Mouse (Mus musculus) c-Kit-positive CD71-positive TER-119-positive erythroid progenitor cells, embryonic 14.5 days (primary cell): ENCODE data around the gene Snrpc.
"Not testable (repeated sequence)": the region's sequence is repeated elsewhere in the genome, so short reads cannot be mapped to it uniquely, and the experiment has no call there.

Experiments
- DNase-seq: peaks from one replicate; pipeline ENCODE4 v3.0.0-alpha.2; 2013; ENCODE audit warnings: low spot score

The Snrpc gene

DNA sequence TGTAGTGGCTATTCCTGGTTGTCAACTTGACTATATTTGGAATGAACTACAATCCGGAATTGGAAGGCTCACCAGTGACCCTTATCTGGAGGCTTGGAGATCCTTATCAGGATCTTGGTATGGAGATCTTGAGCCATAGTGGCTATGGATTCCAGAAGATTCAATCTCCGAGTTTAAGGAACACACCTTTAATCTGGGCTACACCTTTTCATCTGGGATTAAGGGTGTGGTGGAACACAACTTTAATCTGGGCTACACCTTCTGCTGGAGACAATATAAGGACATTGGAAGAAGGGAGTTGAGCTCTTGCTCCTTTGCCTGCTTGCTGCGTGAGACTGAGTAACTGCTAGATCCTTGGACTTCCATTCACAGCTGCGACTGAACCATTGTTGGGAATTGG, at the start of gene Snrpc:
TSS of gene Snrpc (plus strand) at position 301 of the 400 bp plus-strand sequence.
- DNase-seq, result not testable (repeated sequence)

DNA sequence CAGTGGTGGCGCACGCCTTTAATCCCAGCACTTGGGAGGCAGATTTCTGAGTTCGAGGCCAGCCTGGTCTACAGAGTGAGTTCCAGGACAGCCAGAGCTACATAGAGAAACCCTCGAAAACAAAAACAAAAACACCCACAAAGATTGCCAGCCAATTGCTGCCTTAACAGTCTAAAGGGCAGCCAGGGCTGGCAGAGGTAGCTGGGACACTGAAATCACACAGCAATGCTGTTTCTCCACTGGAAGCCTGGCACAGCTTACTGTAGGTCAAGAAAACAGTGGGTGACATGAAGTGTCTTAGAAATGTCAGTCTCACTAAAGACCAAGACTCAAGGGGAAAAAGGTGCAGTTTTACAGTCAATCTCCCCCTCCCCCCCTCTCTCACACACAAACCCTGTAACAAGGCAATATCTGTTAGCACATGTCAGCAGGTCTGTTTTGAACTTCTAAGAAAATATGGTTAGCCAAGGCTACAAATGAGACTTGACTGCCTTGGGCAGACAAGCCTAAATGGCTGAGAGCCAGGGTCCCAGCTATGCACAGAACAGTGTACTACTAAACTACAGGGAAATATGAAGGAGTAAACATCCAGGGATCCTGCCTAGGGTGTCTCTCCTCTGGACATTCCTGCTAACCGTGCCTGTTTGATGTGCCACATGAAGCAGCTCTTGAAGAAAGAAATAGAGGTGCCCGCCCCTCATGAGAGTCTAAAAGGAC, 49.3 kb upstream of the Snrpc start:
- DNase-seq, result no peak

DNA sequence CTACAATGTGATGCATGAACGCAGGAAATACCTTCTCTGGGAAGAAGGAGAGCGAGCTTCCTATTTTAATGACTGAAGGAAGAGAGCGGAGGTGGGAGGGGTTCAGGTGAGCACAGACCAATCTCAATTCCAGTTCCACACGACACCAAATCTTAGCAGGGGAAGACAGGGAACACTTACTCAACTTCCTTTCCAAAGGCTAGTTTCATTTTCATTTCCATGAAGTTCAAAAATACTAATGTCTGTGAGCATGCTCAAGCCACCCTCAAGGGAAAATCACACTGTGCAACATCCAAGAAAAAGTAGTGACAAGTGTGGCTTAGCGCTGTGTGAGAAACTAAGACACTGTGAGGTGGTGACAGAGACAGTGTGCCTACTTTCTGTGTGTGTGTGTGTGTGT, 47.9 kb upstream of the Snrpc start:
- DNase-seq, result no peak

DNA sequence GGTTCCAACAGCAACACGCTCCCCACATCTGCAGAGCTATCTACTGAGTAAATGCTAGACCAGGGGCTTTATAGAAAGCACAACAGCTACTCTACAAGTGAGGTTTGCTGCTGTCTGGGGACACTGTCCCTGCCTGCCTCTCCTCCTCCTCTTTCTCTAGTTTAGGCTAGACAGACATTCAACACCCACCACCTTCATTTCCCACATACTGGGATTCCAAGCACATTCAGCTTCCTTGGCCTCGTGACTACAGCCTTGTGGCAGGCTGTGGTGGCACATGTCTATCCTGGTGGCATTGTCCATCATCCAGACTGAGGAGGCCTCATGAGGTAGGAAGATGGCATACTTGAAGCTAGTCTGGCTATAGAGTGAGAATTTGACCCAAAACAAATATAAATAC, 47.0 kb upstream of the Snrpc start:
- no peak for DNase-seq

DNA sequence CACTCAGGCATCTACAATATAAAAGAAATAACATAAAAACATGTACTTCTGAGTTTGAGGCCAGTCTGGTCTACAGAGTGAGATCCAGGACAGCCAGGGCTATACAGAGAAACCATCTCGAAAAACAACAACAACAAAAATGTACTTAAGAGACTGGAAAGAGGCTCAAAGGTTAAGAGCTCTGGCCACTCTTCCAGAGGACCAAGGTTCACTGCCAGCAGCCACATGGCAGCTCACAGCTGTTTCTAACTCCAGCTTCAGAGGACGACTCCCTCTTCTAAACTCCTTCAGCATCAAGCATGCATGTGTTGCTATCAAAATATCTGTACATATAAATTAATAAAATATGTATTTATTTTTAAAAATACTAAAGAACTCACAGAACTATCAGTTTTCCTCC, 46.4 kb upstream of the Snrpc start:
- DNase-seq, result no peak

DNA sequence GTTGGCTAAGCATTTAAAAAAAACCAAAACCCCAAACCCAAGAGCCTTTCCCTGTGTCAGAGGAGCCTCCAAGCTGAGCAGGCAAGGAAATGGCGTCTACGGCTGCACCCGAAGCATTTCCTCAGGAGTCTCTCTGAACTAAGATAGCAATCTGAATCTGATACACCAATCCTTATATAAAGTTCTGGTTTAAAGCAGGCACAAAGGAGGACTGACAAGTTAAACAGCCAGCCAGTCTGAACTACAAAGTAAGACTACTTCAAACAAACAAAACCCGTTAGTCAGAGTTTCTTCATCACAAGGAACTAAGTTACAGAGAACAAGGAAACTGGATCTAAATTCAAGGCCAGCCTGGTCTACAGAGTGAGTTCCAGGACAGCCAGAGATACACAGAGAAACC, 45.4 kb upstream of the Snrpc start:
- DNase-seq, result no peak

DNA sequence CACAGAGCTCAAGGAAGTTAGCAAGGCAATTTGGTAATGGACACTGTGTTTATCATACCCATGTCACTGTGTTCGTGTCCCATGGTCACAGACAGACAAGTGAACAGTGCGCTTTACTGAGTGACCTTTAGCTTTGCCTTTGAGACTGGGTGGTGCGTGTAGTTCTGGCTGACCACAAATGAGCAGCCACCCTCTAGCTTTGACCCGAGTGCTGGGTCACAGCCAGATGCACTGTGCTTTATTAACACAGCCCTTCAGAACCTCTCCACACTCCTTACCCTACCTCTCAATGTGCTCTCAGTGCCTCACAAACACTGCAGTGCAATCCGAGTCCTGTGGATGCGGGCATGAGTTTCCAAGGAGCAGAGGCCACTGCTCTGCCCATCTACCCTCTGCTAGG, 44.8 kb upstream of the Snrpc start:
- no peak for DNase-seq

DNA sequence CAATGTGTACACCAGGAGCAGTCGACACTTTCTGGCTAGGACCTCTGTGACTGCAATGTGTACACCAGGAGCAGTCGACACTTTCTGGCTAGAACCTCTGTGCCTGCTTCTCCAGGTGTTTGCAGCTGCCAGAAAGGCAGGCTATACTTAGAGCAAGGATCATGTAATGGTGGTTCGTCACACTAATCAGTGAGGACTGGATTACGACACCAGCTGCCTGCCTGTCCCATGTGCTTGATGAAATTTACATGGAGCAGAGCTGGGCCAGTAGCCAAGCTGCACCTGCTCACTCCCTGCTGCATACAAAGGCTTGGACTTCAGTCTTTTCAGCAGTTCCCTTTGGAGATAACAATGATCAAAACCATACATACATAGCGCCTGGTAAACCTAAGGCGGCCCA, 41.2 kb upstream of the Snrpc start:
- no peak for DNase-seq

DNA sequence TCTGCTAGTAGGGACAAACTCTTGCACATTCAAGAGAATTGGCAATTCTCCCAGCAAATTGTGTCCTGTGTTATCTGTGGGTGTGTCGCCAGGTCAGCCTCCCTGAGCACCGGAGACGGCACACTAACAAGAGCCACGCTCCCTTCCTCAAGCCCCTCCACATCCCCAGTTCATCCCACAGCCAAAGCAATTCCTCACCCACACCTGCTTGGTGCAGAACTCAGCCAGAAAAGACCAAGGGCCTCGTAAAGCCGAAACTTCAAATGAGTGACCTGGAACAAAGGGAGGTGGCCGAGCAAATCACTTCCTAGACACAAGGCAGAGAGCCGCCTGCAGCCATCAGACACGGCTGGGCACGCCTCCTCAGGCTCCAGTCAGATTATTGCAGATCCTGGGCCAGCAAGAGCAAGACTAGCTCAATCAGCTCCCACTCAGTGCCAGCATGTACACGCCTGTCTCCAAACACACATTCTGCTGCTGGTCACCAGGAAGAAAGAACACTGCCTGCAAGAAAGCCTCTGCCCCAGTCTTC, 40.5 kb upstream of the Snrpc start:
- no peak for DNase-seq

DNA sequence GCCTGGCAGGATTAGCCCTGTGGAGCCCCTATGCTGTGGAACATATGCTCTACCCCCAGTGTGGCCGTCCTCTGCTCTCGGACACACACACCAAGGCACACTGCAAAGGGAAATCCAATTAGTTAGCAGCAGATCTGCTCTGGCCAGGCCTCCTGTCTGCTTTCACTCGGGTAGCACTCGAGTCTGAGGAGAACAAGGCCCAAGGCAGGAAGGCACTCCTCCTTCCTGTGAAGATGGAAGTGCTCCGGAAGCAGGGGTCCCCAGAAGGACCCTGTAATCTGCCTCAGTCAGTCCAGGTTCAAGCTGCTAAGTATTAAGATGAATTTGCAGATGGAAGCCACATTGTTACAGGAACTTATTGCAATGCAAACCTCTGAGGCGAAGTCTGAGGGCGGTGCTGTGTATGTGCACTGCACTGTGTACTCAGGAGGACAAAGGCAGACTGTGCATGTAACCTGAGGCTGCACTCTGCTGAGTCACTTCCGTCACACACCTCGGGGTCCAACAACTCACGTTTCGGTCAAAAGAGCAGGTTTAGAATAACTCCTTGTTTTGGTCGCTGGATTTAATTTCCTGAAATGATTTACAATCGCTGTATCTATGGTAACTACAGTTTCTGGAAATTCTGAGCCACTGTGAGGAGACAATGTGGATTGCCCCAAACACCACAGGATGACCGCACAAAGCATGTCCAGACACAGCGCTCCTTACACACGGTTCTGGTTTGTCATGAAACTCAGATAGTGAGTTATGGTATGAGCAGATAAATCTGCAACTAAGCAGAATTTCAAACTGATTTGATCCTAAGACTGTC, 38.0 kb upstream of the Snrpc start:
- DNase-seq, result no peak

DNA sequence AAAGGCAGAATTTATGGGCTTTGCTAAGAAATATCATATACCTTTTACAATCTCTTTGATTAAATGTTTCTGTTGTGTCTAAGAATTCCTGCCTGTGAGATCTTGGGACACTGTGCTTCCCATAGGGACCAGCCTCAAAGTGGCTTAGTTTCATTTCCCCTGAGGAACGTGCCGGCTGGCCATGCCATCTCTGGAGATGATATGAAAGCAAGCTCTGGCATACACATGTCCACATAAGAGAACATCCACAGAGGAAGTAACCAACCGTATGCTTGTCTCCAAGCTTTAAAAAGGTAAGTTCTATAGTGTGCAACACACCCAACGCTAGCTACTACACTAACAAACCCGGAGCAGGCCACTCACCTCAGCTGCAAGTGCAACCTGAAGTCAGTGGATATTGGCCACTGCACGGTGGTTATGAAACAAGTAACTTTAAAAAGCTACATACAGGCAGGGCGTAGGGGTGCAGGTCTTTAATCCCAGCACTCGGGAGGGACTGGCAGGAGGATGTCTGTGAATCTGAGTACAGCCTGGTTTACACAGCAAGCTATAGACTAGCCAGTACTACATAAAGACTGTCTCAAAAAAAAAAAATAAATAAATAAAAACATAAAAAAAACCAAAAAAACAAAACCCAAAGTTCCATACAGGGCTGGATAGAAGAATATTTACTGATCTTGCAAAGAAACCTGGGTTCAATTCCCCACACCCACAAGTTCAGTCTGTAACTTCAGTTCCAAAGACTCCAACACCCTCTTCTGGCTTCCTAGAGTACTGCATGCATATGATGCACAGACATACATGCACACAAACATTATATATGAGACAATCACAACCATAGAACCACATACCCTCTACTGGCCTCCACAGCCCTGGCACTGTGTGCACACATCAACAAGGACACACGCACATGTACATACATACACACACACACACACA, 37.0 kb upstream of the Snrpc start:
- DNase-seq, result no peak

DNA sequence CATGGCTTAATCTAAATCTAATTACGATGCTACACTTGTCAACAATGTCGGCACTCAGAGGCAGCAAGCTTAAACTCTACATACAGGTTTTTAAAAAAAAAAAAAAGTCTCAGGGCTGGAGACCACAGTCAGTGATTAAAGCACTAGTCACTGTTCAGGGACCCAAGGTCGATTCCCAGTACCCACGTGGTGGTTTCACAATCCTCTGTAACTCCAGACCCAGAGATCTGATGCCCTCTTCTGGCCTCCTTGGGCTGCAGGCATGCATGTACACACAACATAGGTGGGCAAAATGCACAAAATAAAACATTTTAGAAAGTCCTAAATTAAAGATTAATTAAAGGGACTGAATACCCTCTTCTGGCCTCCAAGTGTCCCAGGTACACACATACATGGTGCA, 34.2 kb upstream of the Snrpc start:
- no peak for DNase-seq

DNA sequence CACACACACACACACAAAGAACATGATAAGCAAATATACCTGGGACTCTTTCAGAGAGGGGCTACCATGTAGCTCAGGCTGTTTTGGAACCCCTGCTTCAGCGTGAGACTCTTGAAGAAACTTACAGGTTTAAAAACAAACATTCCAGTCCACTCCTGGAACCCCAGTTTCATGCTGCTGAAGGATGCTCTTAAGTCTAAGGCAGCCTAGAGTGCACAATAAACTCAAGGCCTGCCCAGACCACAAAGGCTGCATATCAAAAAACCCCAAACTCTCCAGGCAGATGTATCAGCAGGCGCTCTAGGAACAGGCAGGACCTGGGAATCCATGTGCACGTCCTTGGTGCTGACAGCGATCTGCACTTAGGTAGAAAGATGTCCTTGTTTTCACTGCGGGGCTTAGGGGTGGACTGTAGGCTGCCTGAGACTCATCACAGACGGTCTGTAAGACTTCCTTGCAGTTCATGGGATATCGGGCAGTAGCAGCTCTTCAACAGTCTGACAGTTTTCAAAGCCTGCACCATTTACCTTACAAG, 33.7 kb upstream of the Snrpc start:
- no peak for DNase-seq

DNA sequence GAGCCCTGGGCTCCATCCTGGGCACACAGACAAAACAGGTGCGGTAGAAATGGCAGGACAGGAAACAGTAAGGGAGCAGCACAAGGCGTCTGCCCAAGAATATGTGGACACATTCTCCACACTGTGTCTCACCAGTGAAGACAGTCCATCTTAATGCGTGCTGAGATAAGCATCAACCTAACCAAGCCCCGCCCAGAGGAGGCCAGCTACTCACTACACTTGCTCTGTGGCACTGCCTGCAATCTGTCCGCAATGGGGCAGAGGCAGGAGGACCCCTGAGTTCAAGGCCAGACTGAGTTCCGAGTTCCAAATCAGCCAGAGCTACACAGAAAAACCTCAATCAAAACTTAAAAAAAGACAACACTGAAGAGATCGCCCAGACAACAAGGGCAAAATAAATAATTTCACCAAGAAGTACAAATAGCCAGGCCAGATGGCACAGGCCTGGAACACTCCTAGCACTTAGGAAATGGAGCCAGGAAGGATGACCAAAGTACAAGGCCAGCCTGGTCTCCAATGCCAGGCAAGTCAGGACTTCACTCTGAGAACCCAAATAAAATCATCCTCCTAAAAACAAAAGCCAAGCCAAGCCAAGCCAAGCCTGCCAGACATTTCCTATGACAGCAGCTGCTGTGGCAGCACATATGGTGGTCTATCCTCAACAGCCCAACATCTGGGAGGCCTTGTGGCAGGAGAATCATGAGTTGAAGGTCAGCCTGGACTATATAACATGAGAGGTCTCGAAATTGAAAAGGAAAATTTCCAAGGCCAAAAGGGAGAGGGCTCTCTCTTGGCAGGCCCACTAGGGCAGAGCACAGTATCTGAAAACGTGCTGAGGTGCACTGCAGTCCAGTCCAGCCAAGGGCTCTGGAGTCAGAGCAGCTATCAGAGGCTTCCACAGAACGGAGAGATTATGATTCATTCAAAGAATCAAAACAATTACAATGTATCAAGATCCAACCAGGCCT, 32.9 kb upstream of the Snrpc start:
- DNase-seq, result no peak

DNA sequence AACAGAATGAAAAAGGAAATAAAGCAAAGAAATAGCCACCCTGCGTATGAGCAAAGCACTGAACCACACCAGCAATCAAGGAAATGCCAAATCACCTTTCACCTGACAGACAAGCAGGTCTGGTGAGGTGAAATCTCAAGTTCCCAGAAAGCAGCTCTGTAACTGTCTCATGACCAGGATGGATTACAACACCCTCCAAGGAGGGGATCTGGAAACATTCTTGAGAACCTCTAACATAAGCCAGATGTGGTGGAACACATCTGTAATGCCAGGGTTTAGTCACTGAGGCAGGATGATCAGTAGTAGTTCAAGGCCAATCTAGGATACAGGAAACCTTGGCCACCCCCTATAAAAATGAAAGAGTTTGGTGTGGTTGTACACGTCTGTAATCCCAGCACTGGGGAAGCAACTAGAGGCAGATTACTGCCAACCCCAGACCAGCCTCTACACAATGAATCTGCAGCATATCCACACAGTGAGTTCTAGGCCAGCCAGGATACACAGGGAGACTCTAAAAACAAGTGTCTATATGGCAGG, 30.3 kb upstream of the Snrpc start:
- no peak for DNase-seq

DNA sequence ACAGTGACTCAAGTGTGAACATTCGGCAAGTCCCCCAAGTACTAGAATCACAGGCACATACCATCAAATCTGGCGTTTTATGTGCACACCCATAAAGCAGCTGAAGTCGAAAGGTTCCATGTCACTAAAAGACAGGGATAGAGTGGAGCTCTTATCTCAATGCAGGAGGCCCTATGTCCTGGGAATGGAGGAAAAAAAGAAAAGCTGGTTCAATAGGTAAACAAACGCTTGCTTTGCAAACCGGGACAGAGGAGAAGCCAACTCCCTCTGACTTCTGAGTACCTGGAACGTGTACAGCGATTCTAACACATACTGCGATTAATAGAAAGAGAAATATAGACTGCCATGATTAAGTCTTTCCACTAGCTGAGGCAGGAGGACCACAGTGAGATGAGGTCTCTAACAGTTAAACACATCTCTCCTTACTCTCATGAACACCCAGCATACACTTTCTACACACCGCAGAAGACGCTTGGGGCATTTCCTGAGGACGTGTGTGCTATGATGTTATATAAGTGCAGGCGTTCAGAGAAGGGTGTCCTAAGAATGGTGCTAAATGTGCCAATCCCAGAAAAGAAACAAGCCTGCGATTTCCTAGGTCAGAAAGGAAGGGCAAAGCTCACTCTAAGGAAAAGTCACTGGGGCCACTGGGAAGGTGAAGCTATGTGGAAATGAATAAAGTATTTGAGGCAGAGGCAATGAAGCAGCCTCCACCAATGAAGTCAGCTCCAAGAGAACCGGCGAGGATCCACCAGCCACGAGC, 27.2 kb upstream of the Snrpc start:
- no peak for DNase-seq

DNA sequence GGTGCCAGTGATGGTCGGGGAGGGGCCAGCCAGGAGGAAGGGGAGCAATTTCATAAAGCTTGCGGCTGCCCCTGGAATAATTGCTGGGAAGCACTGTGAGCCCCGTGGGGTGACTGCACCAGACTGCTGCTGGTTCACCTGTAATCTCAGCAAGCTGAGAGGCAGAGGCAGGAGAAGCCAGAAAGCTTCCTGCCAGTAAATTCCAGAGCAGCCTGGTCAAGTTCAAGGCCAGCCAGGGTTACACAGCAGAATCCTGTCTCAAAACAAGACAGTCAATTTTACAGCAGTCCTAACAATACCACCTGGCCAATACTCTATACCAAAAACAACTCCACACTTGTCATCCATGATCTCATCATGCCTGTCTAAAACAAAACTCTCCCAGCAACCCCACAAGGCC, 26.0 kb upstream of the Snrpc start:
- no peak for DNase-seq

DNA sequence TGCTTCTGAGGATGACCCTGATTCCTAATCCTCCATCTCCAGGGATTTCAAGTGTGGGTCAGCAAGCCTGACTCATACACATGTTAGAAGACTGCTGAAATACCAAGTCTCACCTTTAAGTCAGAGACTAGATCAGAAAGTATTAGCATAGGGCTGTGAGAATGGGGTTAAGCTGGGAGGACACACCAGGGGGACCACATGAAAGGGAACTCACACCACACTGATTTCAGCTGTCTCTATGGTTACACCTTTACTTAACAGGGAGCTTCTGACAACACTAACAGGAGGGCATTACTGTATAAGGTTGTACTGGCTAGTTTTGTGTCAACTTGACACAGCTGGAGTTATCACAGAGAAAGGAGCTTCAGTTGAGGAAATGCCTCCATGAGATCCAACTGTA, 23.3 kb upstream of the Snrpc start:
- no peak for DNase-seq

DNA sequence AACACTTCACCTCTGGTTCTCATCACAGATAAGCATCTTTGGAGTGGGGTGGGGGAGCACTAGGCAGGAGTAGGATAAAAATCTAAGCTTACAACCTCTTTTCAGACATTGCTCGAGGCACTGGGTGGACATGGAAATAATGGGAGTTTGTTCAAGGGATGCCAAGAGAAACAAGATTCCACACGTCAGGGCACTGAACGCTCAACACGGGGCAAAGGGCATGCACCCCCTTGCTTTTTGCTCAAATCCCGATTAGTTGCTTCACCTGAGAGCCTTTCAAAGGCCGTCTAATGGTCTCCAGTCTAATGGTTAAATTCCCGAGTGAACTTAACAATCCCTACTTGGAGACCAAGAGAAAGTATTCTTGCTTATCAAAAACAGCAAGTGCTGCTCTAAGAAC, 18.9 kb upstream of the Snrpc start:
- DNase-seq, result no peak

DNA sequence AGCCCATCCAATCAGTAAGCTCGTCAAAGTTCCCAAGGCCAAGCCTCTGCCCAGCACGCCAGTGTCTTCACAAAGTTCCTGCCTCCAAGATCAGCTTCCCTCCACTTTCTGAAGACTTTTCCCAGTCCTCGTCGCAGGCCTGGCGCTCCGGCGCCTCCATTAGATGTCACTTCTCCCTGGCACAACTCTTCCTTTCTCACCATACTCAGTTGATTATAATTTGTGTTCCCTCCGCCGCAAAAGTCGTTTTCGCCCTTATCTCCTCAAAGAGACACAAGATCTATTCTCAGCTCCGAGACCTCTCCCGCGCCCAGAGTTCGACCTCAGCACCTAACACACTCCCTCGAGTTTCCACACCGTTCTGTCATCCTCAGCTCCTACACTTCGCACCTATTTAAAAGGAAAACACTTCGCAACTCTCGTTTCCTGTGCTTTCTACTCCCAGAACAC, 18.4 kb upstream of the Snrpc start:
- DNase-seq, result peak; percentile 58
